Mouse (Mus musculus): Measurements from ENCODE around the gene Cd5l. TPM values are rescaled to one million over a fixed set of nuclear protein-coding genes. Genes with fewer than 3 reads are reported as not detected.
A peak's percentile ranks its signal among the peaks of the same experiment; 100 is the strongest.

Cd5l gene
- polyA plus RNA-seq, 1 experiment, result not detected

DNA sequence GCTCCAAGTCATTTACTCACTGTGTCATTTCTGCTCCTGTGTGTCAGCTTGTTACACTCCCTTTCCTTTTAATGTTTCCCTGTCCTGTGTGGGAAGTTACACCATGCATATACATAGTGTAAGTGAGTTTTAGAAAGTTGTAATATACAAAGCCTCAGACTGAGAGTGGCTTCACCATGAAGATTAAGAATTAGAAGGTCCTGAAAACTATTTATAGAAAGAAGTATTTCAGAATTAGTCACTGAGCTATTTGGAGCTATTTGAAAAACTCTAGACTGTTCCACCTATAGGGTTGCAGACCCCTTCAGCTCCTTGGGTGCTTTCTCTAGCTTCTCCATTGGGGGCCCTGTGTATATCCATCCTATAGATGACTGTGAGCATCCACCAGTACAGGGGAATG lies 1.5 kb downstream of the Cd5l start:
- Histone ChIP-seq H3K27me3 (ENCODE audit: control insufficient read depth, insufficient read depth, low read length, poor library complexity, severe bottlenecking) (no peaks in the 10 kb centered on the region), H3K9me3 (replicated peaks; ENCODE audit: control insufficient read depth, insufficient read depth, low read length, poor library complexity, severe bottlenecking) (no peaks in the 10 kb centered on the region), H3K4me1 (ENCODE audit: control insufficient read depth, insufficient read depth, low read length) (no peaks in the 10 kb centered on the region), H3K36me3 (ENCODE audit: control insufficient read depth, insufficient read depth, low read length, poor library complexity, severe bottlenecking) (no peaks in the 10 kb centered on the region), H3K27ac (ENCODE audit: insufficient read depth, low read length) (no peak overlapping the region), H3K9ac (ENCODE audit: low read depth, poor library complexity, severe bottlenecking) (no peak overlapping the region), H3K4me3 (ENCODE audit: low read depth, low read length) (no peak overlapping the region)
- TF ChIP-seq POLR2A (IDR thresholded peaks at IDR 0.05; ENCODE audit: insufficient read depth, low read length), result no peak
- no peak for TF ChIP-seq CTCF (IDR thresholded peaks at IDR 0.05; ENCODE audit: low read depth, low read length)
- TF ChIP-seq EP300 (IDR thresholded peaks at IDR 0.05; ENCODE audit: insufficient read depth, low read depth, low read length), result no peak

DNA sequence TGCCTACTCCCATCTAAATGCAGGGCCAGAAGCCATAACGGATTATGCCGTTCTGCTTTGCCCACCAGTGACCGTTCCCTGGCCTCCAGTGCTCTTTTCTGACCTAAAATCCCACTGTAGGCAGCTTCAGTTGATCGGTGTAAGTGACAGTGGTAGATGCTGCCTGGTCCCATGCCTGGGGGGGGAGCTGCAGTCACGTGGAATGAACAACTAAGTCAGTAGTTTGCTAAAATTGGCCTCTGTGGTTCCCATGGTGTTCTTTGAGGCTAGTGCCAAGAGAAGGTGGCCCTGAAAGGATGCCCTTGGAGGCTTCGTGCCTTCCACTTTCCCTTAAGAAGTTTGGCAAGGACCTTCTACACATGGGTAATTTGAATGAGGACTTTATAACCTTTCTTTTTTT lies 2.8 kb downstream of the Cd5l start:
- TF ChIP-seq POLR2A (IDR thresholded peaks at IDR 0.05; ENCODE audit: insufficient read depth, low read length), result no peak
- TF ChIP-seq EP300 (IDR thresholded peaks at IDR 0.05; ENCODE audit: insufficient read depth, low read depth, low read length), result no peak
- no peak for TF ChIP-seq CTCF (IDR thresholded peaks at IDR 0.05; ENCODE audit: low read depth, low read length)
- Histone ChIP-seq H3K36me3 (ENCODE audit: control insufficient read depth, insufficient read depth, low read length, poor library complexity, severe bottlenecking) (no peaks in the 10 kb centered on the region), H3K9ac (ENCODE audit: low read depth, poor library complexity, severe bottlenecking) (no peak overlapping the region), H3K4me1 (ENCODE audit: control insufficient read depth, insufficient read depth, low read length) (no peaks in the 10 kb centered on the region), H3K4me3 (ENCODE audit: low read depth, low read length) (no peak overlapping the region), H3K27ac (ENCODE audit: insufficient read depth, low read length) (no peak overlapping the region), H3K27me3 (ENCODE audit: control insufficient read depth, insufficient read depth, low read length, poor library complexity, severe bottlenecking) (no peaks in the 10 kb centered on the region), H3K9me3 (replicated peaks; ENCODE audit: control insufficient read depth, insufficient read depth, low read length, poor library complexity, severe bottlenecking) (no peaks in the 10 kb centered on the region)

DNA sequence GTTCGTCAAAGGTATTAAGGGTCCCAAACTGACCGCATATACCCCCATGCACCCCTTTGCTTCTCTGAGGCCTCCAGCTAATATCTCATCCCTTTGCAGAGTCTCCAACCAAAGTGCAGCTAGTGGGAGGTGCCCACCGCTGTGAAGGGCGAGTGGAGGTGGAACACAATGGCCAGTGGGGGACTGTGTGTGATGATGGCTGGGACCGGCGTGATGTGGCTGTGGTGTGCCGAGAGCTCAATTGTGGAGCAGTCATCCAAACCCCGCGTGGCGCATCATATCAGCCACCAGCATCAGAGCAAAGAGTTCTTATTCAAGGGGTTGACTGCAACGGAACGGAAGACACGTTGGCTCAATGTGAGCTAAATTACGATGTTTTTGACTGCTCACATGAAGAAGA lies 8.0 kb downstream of the Cd5l start:
- H3K4me3 ChIP-seq (ENCODE audit: low read depth, low read length), result no peak overlapping the region
- H3K36me3 ChIP-seq (ENCODE audit: control insufficient read depth, insufficient read depth, low read length, poor library complexity, severe bottlenecking), result no peaks in the 10 kb centered on the region
- H3K4me1 ChIP-seq (ENCODE audit: control insufficient read depth, insufficient read depth, low read length), result no peaks in the 10 kb centered on the region
- no peak overlapping the region for H3K27ac ChIP-seq (ENCODE audit: insufficient read depth, low read length)
- no peak overlapping the region for H3K9ac ChIP-seq (ENCODE audit: low read depth, poor library complexity, severe bottlenecking)
- no peak for TF ChIP-seq POLR2A (IDR thresholded peaks at IDR 0.05; ENCODE audit: insufficient read depth, low read length)
- TF ChIP-seq EP300 (IDR thresholded peaks at IDR 0.05; ENCODE audit: insufficient read depth, low read depth, low read length), result no peak
- TF ChIP-seq CTCF (IDR thresholded peaks at IDR 0.05; ENCODE audit: low read depth, low read length), result no peak
- no peaks in the 10 kb centered on the region for H3K9me3 ChIP-seq (replicated peaks; ENCODE audit: control insufficient read depth, insufficient read depth, low read length, poor library complexity, severe bottlenecking)
- no peaks in the 10 kb centered on the region for H3K27me3 ChIP-seq (ENCODE audit: control insufficient read depth, insufficient read depth, low read length, poor library complexity, severe bottlenecking)

DNA sequence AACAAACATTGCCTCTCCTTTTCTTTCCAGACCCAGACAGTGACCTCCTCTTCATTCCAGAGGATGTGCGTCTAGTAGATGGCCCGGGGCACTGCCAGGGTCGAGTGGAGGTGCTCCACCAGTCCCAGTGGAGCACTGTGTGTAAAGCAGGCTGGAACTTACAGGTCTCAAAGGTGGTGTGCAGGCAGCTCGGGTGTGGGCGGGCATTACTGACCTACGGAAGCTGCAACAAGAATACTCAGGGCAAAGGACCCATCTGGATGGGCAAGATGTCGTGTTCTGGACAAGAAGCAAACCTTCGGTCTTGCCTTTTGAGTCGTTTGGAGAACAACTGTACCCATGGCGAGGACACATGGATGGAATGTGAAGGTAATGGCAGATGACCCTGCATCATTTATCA lies 9.8 kb downstream of the Cd5l start:
- no peak overlapping the region for H3K27ac ChIP-seq (ENCODE audit: insufficient read depth, low read length)
- H3K27me3 ChIP-seq (ENCODE audit: control insufficient read depth, insufficient read depth, low read length, poor library complexity, severe bottlenecking), result no peaks in the 10 kb centered on the region
- H3K9me3 ChIP-seq (replicated peaks; ENCODE audit: control insufficient read depth, insufficient read depth, low read length, poor library complexity, severe bottlenecking), result no peaks in the 10 kb centered on the region; the same call in 1 of the 2 replicates
- TF ChIP-seq CTCF (IDR thresholded peaks at IDR 0.05; ENCODE audit: low read depth, low read length) (no peak), EP300 (IDR thresholded peaks at IDR 0.05; ENCODE audit: insufficient read depth, low read depth, low read length) (no peak)
- no peaks in the 10 kb centered on the region for H3K4me1 ChIP-seq (ENCODE audit: control insufficient read depth, insufficient read depth, low read length)
- H3K4me3 ChIP-seq (ENCODE audit: low read depth, low read length), result no peak overlapping the region
- H3K9ac ChIP-seq (ENCODE audit: low read depth, poor library complexity, severe bottlenecking), result no peak overlapping the region
- no peaks in the 10 kb centered on the region for H3K36me3 ChIP-seq (ENCODE audit: control insufficient read depth, insufficient read depth, low read length, poor library complexity, severe bottlenecking)

DNA sequence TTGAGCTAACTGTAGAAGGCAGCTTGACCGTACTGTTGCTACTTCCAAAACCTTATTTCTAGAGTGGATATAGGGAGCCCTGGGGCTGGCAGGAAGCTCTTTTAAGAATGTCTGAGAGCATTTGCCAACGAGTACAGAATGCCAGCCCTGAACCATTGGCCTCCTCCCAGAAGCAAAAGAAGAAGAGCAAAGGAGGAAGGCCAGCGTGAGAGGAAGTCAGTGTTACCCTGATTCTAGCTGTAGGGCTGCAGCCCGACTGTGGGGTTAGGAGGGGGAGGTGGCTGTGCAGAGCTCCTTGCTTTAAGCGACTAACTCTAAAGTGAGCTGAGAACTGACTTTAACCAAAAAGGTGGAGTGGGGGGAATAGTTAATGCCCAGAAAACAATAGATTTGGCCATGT lies 11.5 kb downstream of the Cd5l start:
- Histone ChIP-seq H3K36me3 (ENCODE audit: control insufficient read depth, insufficient read depth, low read length, poor library complexity, severe bottlenecking) (no peaks in the 10 kb centered on the region), H3K27me3 (ENCODE audit: control insufficient read depth, insufficient read depth, low read length, poor library complexity, severe bottlenecking) (no peaks in the 10 kb centered on the region), H3K4me3 (ENCODE audit: low read depth, low read length) (no peak overlapping the region), H3K9me3 (replicated peaks; ENCODE audit: control insufficient read depth, insufficient read depth, low read length, poor library complexity, severe bottlenecking) (no peaks in the 10 kb centered on the region; the same call in 1 of the 2 replicates), H3K4me1 (ENCODE audit: control insufficient read depth, insufficient read depth, low read length) (no peaks in the 10 kb centered on the region), H3K27ac (ENCODE audit: insufficient read depth, low read length) (no peak overlapping the region), H3K9ac (ENCODE audit: low read depth, poor library complexity, severe bottlenecking) (no peak overlapping the region)
- no peak for TF ChIP-seq EP300 (IDR thresholded peaks at IDR 0.05; ENCODE audit: insufficient read depth, low read depth, low read length)
- TF ChIP-seq CTCF (IDR thresholded peaks at IDR 0.05; ENCODE audit: low read depth, low read length), result no peak
- TF ChIP-seq POLR2A (IDR thresholded peaks at IDR 0.05; ENCODE audit: insufficient read depth, low read length), result no peak

DNA sequence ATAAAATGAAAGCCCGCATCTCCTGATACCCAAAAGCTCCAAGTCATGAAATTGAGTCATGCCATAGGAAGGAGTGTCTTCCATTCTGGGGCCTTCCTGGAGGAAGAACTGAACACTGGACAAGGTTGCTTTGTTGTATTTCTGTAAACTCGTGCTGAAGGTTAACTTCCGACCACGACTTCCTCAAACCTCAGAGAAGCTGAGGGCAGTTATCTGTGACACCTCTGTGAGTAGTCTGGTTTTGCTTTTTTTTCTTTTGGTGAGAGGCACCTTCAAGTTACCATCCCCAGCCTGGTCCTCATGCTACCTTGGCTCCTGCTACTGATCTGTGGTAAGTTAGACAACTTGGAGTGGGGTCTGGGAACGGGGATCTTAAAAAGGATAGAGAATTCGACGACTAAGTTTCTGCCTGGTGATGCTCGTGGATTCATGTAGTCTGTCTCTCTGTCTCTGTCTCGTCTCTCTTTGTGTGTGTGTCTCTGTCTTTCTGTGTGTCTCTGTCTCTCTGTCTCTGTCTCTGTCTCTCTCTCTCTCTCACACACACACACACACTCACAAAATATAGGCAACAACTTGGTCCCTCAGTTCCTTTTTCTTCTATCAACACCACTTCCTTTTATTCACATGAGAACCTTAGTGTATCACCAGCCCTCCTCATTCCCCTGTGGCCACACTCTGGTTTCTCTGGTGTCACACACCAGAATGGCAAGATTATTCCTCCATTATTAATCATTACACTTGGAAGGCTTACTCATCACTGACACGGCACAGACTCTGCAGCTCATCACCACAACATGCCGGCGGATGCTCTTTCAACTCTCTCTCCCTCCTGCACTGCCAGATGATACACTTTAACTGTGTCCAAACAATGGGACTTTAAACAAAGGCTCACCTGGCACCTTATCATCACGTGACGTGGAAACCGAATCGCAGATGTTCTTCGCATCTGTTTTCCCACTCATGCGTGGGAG lies 18.8 kb downstream of the Cd5l start, which contains the start of gene Fcrl1:
Gene Fcrl1, plus strand, starts transcription at position 193 of the 971 bp plus-strand sequence.
- H3K9me3 ChIP-seq (replicated peaks; ENCODE audit: control insufficient read depth, insufficient read depth, low read length, poor library complexity, severe bottlenecking), result no peaks in the 10 kb centered on the region; the same call in 1 of the 2 replicates
- no peak within 1 kb of the TSS for H3K9ac ChIP-seq (ENCODE audit: low read depth, poor library complexity, severe bottlenecking)
- no peaks in the 10 kb centered on the region for H3K36me3 ChIP-seq (ENCODE audit: control insufficient read depth, insufficient read depth, low read length, poor library complexity, severe bottlenecking)
- H3K27ac ChIP-seq (ENCODE audit: insufficient read depth, low read length), result no peak within 1 kb of the TSS
- H3K27me3 ChIP-seq (ENCODE audit: control insufficient read depth, insufficient read depth, low read length, poor library complexity, severe bottlenecking), result no peaks in the 10 kb centered on the region
- no peak for TF ChIP-seq EP300 (IDR thresholded peaks at IDR 0.05; ENCODE audit: insufficient read depth, low read depth, low read length)
- H3K4me3 ChIP-seq (ENCODE audit: low read depth, low read length), result peak within 1 kb of the TSS; percentile 14
- H3K4me1 ChIP-seq (ENCODE audit: control insufficient read depth, insufficient read depth, low read length), result no peaks in the 10 kb centered on the region
